Mouse (Mus musculus): ENCODE results near the gene Duox2.

Duox2 gene

GRCm38 (mm10) chr2:122301921-122302573 is 3.8 kb upstream of the Duox2 start:
- no peak for DNase-seq

- no peak for DNase-seq
These were observed 3.1 kb upstream of the Duox2 start for GRCm38 (mm10) chr2:122301081-122301920.

- no peak for DNase-seq
These were observed 2.4 kb upstream of the Duox2 start for GRCm38 (mm10) chr2:122300656-122301020.

- no peak for DNase-seq
These were observed 1.8 kb upstream of the Duox2 start for GRCm38 (mm10) chr2:122299911-122300655.

- DNase-seq: peak in 1 of 2 experiments; percentile 37
These were observed 594 bp upstream of the Duox2 start, which contains the start of gene Duoxa2 for GRCm38 (mm10) chr2:122298596-122299490. Gene Duoxa2 (plus strand): TSS chr2:122298900.

- DNase-seq: no peak
These were observed 766 bp downstream of the Duox2 start for GRCm38 (mm10) chr2:122297271-122298095.

GRCm38 (mm10) chr2:122294916-122295315 is 3.3 kb downstream of the Duox2 start:
- DNase-seq: no peak

GRCm38 (mm10) chr2:122286137-122286536 is 12.1 kb downstream of the Duox2 start:
- DNase-seq: no peak

- DNase-seq: no peak
These were observed 14.2 kb downstream of the Duox2 start for GRCm38 (mm10) chr2:122284091-122284490.

- DNase-seq: no peak
These were observed 19.5 kb downstream of the Duox2 start for GRCm38 (mm10) chr2:122278769-122279168.

GRCm38 (mm10) chr2:122266407-122267193 is 31.6 kb downstream of the Duox2 start:
- no peak for DNase-seq

GRCm38 (mm10) chr2:122264690-122265089 is 33.6 kb downstream of the Duox2 start:
- no peak for DNase-seq

- no peak for DNase-seq
These were observed 37.5 kb downstream of the Duox2 start for GRCm38 (mm10) chr2:122260729-122261128.

- no peak for DNase-seq
These were observed 42.3 kb downstream of the Duox2 start for GRCm38 (mm10) chr2:122255997-122256396.

GRCm38 (mm10) chr2:122247786-122248185 is 50.5 kb downstream of the Duox2 start:
- DNase-seq: no peak

GRCm38 (mm10) chr2:122243671-122244131 is 54.5 kb downstream of the Duox2 start:
- DNase-seq: peak; percentile 18 to 43

- DNase-seq: no peak
These were observed 56.3 kb downstream of the Duox2 start for GRCm38 (mm10) chr2:122241935-122242334.

- no peak for DNase-seq
These were observed 57.0 kb downstream of the Duox2 start for GRCm38 (mm10) chr2:122241226-122241625.

GRCm38 (mm10) chr2:122240735-122241134 is 57.5 kb downstream of the Duox2 start:
- DNase-seq: no peak

GRCm38 (mm10) chr2:122237891-122238470 is 60.3 kb downstream of the Duox2 start:
- no peak for DNase-seq

All from thymus, adult 18-20 months (tissue).